Mouse (Mus musculus) heart, embryonic 13.5 days (tissue): Measurements from ENCODE around the gene Stpg1. TPM values are rescaled to one million over a fixed set of nuclear protein-coding genes. Genes with fewer than 3 reads are reported as not detected.

Experiments used
- ATAC-seq: fragments of 200-750 bp; cut with Nextera tagmentation; 2 replicates; pipeline ENCODE4 v1.8.0; 2017; ENCODE audit warnings: moderate TSS enrichment; ENCODE audit not compliant: insufficient number of reproducible peaks, low FRiP score, low TSS enrichment; ENCODE audit errors: extremely low read depth
- H3K27ac ChIP-seq: fragments of 300-500 bp; sonication (generic); replicated peaks from 2 replicates; pipeline ENCODE4 v1.5.1; 2015; ENCODE audit warnings: moderate library complexity, mild to moderate bottlenecking, inconsistent platforms
- H3K27me3 ChIP-seq: fragments of 300-500 bp; sonication (generic); replicated peaks from 2 replicates; pipeline ENCODE4 v1.6.1; 2015; ENCODE audit warnings: mild to moderate bottlenecking, inconsistent platforms
- H3K36me3 ChIP-seq: fragments of 300-500 bp; sonication (generic); 2 replicates; pipeline ENCODE4 v1.6.1; 2015; ENCODE audit warnings: mild to moderate bottlenecking, inconsistent platforms
- H3K4me1 ChIP-seq: fragments of 300-500 bp; sonication (generic); 2 replicates; pipeline ENCODE4 v1.6.1; 2015; ENCODE audit warnings: inconsistent platforms
- H3K4me2 ChIP-seq: fragments of 300-500 bp; sonication (generic); 2 replicates; pipeline ENCODE4 v1.6.1; 2015; ENCODE audit warnings: inconsistent platforms, mild to moderate bottlenecking, moderate library complexity
- H3K4me3 ChIP-seq: fragments of 300-500 bp; sonication (generic); 2 replicates; pipeline ENCODE4 v1.5.1; 2015; ENCODE audit warnings: moderate library complexity, mild to moderate bottlenecking, inconsistent platforms
- H3K9ac ChIP-seq: fragments of 300-500 bp; sonication (generic); 2 replicates; pipeline ENCODE4 v1.6.1; 2015; ENCODE audit warnings: inconsistent platforms, mild to moderate bottlenecking, moderate library complexity
- H3K9me3 ChIP-seq: fragments of 300-500 bp; sonication (generic); 2 replicates; pipeline ENCODE4 v1.6.1; 2016; ENCODE audit warnings: inconsistent platforms
- whole genome bisulfite sequencing: fragments of 180-500 bp; shearing (Covaris S2); methylation state at CpG from one replicate; pipeline ENCODE4 v1.1.7; 2015; ENCODE audit warnings: mixed read lengths; 5-methylcytosine and 5-hydroxymethylcytosine counted together
- polyA plus RNA-seq: library from polyadenylated mRNA; unstranded; fragments of >200 nt; fragmentation: Nextera tagmentation; extraction: Ambion mirVana; gene quantifications from 2 replicates; pipeline ENCODE4 v1.2.1, GENCODE M21; 2015

Stpg1 gene
- polyA plus RNA-seq, 1 experiment from 2014 or later, result 0.32 TPM

GRCm38 (mm10) chr4:135493691-135494520 lies 684 bp upstream of the Stpg1 start:
- no peaks in the 10 kb centered on the region; the same call in 1 of the 2 replicates for H3K9me3 ChIP-seq
- H3K9ac ChIP-seq, result peak overlapping the region; percentile 78
- peak overlapping the region; percentile 90 for H3K4me3 ChIP-seq
- peaks cover 3% of the 10 kb centered on the region; the same call in 1 of the 2 replicates for H3K27me3 ChIP-seq
- no peak for ATAC-seq
- peaks cover 19% of the 10 kb centered on the region for H3K36me3 ChIP-seq
- peak overlapping the region; percentile 90 for H3K4me2 ChIP-seq
- WGBS, result 2% methylated on average over 33 of the region's 33 CpGs
- peaks cover 20% of the 10 kb centered on the region for H3K4me1 ChIP-seq
- peak overlapping the region; percentile 46; the same call in 1 of the 2 replicates for H3K27ac ChIP-seq

- peaks cover 20% of the 10 kb centered on the region for H3K4me1 ChIP-seq
- peaks cover 4% of the 10 kb centered on the region for H3K36me3 ChIP-seq
- H3K9me3 ChIP-seq, result peaks cover 3% of the 10 kb centered on the region; the same call in 1 of the 2 replicates
- 16% methylated on average over 9 of the region's 9 CpGs for WGBS
- peak overlapping the region; percentile 83; the same call in 1 of the 2 replicates for H3K9ac ChIP-seq
- H3K4me3 ChIP-seq, result peak overlapping the region; percentile 90
- ATAC-seq, result no peak
- H3K4me2 ChIP-seq, result peak overlapping the region; percentile 90
- peaks cover 3% of the 10 kb centered on the region; the same call in 1 of the 2 replicates for H3K27me3 ChIP-seq
- no peak overlapping the region for H3K27ac ChIP-seq
These were observed 804 bp downstream of the Stpg1 start for GRCm38 (mm10) chr4:135495397-135495791.

GRCm38 (mm10) chr4:135495810-135496209 lies 1.2 kb downstream of the Stpg1 start:
- Histone ChIP-seq H3K27me3 (peaks cover 3% of the 10 kb centered on the region; the same call in 1 of the 2 replicates), H3K9ac (no peak overlapping the region), H3K36me3 (0 out of 2 replicates have a peak, but pooled peaks cover under 1% of the 10 kb centered on the region), H3K4me3 (peak overlapping the region; percentile 90; the same call in 1 of the 2 replicates), H3K9me3 (peaks cover 7% of the 10 kb centered on the region; the same call in 1 of the 2 replicates), H3K4me1 (peaks cover 18% of the 10 kb centered on the region), H3K4me2 (peak overlapping the region; percentile 90), H3K27ac (no peak overlapping the region)
- ATAC-seq, result no peak
- 23% methylated on average over 18 of the region's 18 CpGs for WGBS

- no peaks in the 10 kb centered on the region for H3K36me3 ChIP-seq
- H3K9ac ChIP-seq, result no peak overlapping the region
- no peak overlapping the region for H3K4me2 ChIP-seq
- H3K4me3 ChIP-seq, result no peak overlapping the region
- no peaks in the 10 kb centered on the region for H3K27me3 ChIP-seq
- H3K27ac ChIP-seq, result no peak overlapping the region
- WGBS, result 66% methylated on average over 6 of the region's 6 CpGs
- H3K4me1 ChIP-seq, result peaks cover 15% of the 10 kb centered on the region
- ATAC-seq, result no peak
- peaks cover 8% of the 10 kb centered on the region; the same call in 1 of the 2 replicates for H3K9me3 ChIP-seq
These were observed 3.5 kb downstream of the Stpg1 start for GRCm38 (mm10) chr4:135498136-135498535.

- Histone ChIP-seq H3K27ac (no peak overlapping the region), H3K4me2 (no peak overlapping the region), H3K9ac (no peak overlapping the region), H3K27me3 (no peaks in the 10 kb centered on the region), H3K4me3 (no peak overlapping the region), H3K36me3 (no peaks in the 10 kb centered on the region), H3K9me3 (peaks cover 8% of the 10 kb centered on the region; the same call in 1 of the 2 replicates), H3K4me1 (peaks cover 13% of the 10 kb centered on the region; the same call in 1 of the 2 replicates)
- no peak for ATAC-seq
- WGBS, result 70% methylated on average over 3 of the region's 3 CpGs
These were observed 5.2 kb downstream of the Stpg1 start for GRCm38 (mm10) chr4:135499831-135500230.

GRCm38 (mm10) chr4:135501587-135501986 lies 7.0 kb downstream of the Stpg1 start:
- peaks cover 6% of the 10 kb centered on the region; the same call in 1 of the 2 replicates for H3K4me1 ChIP-seq
- H3K27ac ChIP-seq, result no peak overlapping the region
- 43% methylated on average over 4 of the region's 4 CpGs for WGBS
- H3K9me3 ChIP-seq, result peaks cover 8% of the 10 kb centered on the region; the same call in 1 of the 2 replicates
- H3K4me3 ChIP-seq, result no peak overlapping the region
- H3K36me3 ChIP-seq, result no peaks in the 10 kb centered on the region
- H3K27me3 ChIP-seq, result no peaks in the 10 kb centered on the region
- no peak overlapping the region for H3K4me2 ChIP-seq
- ATAC-seq, result no peak
- no peak overlapping the region for H3K9ac ChIP-seq

- Histone ChIP-seq H3K36me3 (no peaks in the 10 kb centered on the region), H3K4me2 (no peak overlapping the region), H3K4me1 (peaks cover 15% of the 10 kb centered on the region), H3K4me3 (no peak overlapping the region), H3K9ac (no peak overlapping the region), H3K9me3 (peaks cover 1% of the 10 kb centered on the region; the same call in 1 of the 2 replicates), H3K27me3 (peaks cover 10% of the 10 kb centered on the region; the same call in 1 of the 2 replicates), H3K27ac (no peak overlapping the region)
- ATAC-seq, result no peak
- WGBS, result 71% methylated on average over 11 of the region's 11 CpGs
These were observed 11.2 kb downstream of the Stpg1 start for GRCm38 (mm10) chr4:135505794-135506193.

GRCm38 (mm10) chr4:135507547-135508350 lies 13.2 kb downstream of the Stpg1 start:
- peaks cover 15% of the 10 kb centered on the region for H3K4me1 ChIP-seq
- H3K36me3 ChIP-seq, result no peaks in the 10 kb centered on the region
- ATAC-seq, result no peak
- WGBS, result 14% methylated on average over 22 of the region's 22 CpGs
- H3K9ac ChIP-seq, result peak overlapping the region; percentile 58
- H3K4me2 ChIP-seq, result peak overlapping the region; percentile 72
- H3K27ac ChIP-seq, result no peak overlapping the region
- H3K9me3 ChIP-seq, result no peaks in the 10 kb centered on the region
- peaks cover 21% of the 10 kb centered on the region for H3K27me3 ChIP-seq
- peak overlapping the region; percentile 38 for H3K4me3 ChIP-seq

- Histone ChIP-seq H3K36me3 (no peaks in the 10 kb centered on the region), H3K4me2 (peak overlapping the region; percentile 52), H3K9me3 (no peaks in the 10 kb centered on the region), H3K27ac (no peak overlapping the region), H3K4me3 (peak overlapping the region; percentile 18; the same call in 1 of the 2 replicates), H3K9ac (no peak overlapping the region), H3K27me3 (peaks cover 21% of the 10 kb centered on the region), H3K4me1 (peaks cover 10% of the 10 kb centered on the region)
- ATAC-seq, result no peak
- 17% methylated on average over 13 of the region's 13 CpGs for WGBS
These were observed 13.9 kb downstream of the Stpg1 start for GRCm38 (mm10) chr4:135508419-135509039.

GRCm38 (mm10) chr4:135509515-135509914 lies 14.9 kb downstream of the Stpg1 start:
- H3K4me1 ChIP-seq, result peaks cover 9% of the 10 kb centered on the region
- H3K27me3 ChIP-seq, result peaks cover 25% of the 10 kb centered on the region
- no peak for ATAC-seq
- H3K4me2 ChIP-seq, result no peak overlapping the region
- no peaks in the 10 kb centered on the region for H3K36me3 ChIP-seq
- H3K27ac ChIP-seq, result no peak overlapping the region
- WGBS, result 68% methylated on average over 12 of the region's 12 CpGs
- H3K4me3 ChIP-seq, result no peak overlapping the region
- H3K9ac ChIP-seq, result no peak overlapping the region
- no peaks in the 10 kb centered on the region for H3K9me3 ChIP-seq
